Mouse (Mus musculus) cerebellum, adult 2 months (tissue): ENCODE results near the gene Ppp1r37.

Source experiments
- CTCF ChIP-seq: fragments of 200-500 bp; IDR thresholded peaks from 2 replicates; pipeline ENCODE4 v1.5.1; 2011; ENCODE audit warnings: low read depth, mild to moderate bottlenecking, control low read depth, low read length, moderate library complexity, borderline replicate concordance; ENCODE audit not compliant: insufficient read depth
- POLR2A ChIP-seq: fragments of 200-500 bp; IDR thresholded peaks from 2 replicates; pipeline ENCODE4 v1.6.1; 2011; ENCODE audit warnings: low read length, control low read depth, borderline replicate concordance; ENCODE audit not compliant: insufficient read depth

- TF ChIP-seq POLR2A (peak; percentile 51; the same call in 1 of the 2 replicates), CTCF (no peak)
Measured at GRCm38 (mm10) chr7:19508150-19508923, 54.5 kb downstream of the Ppp1r37 start, which contains the start of the genes Bloc1s3 and Trappc6a.
